Mouse (Mus musculus): ENCODE data around the gene Nr3c2. TPM values are rescaled to one million over a fixed set of nuclear protein-coding genes. Genes with fewer than 3 reads are reported as not detected.

The Nr3c2 gene
- polyA plus RNA-seq, 1 experiment from 2014 or later = 1.2 TPM

- H3K4me1 ChIP-seq = no peaks in the 10 kb centered on the region
- no peak overlapping the region for H3K9ac ChIP-seq
- no peaks in the 10 kb centered on the region for H3K27me3 ChIP-seq
- H3K4me3 ChIP-seq = no peak overlapping the region
- no peaks in the 10 kb centered on the region for H3K9me3 ChIP-seq
- no peak overlapping the region for H3K27ac ChIP-seq
- no peak overlapping the region for H3K4me2 ChIP-seq (replicated peaks)
- ATAC-seq (ENCODE audit: insufficient number of reproducible peaks, insufficient read depth, low FRiP score, low TSS enrichment) = no peak
- 89% methylated on average over 7 of the region's 7 CpGs for WGBS
- H3K36me3 ChIP-seq = no peaks in the 10 kb centered on the region
Measured at GRCm38 (mm10) chr8:77034465-77034829, 135.2 kb downstream of the Nr3c2 start.

DNA sequence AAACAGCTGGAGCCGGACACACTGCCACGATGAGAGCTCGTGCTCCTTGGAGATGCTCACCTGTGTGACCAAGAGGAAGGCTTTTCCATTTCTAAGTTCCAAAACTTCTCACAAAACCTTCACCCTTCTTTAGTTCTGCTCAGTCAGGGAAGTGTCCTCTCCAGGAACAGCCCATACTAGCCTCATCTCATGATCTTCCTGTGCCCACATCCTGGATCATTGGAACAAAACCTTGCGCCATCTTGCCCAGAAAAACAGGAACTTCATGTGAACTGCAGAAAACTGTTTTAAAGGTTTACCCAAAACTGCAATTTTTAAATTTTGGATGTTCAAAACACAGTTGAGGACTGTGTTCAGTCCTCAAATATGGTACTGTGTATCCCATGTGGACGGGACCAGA, 142.0 kb downstream of the Nr3c2 start:
- no peak for ATAC-seq (ENCODE audit: insufficient number of reproducible peaks, insufficient read depth, low FRiP score, low TSS enrichment)

GRCm38 (mm10) chr8:77044849-77045248, 145.6 kb downstream of the Nr3c2 start:
- H3K4me1 ChIP-seq = no peaks in the 10 kb centered on the region
- H3K9me3 ChIP-seq = no peaks in the 10 kb centered on the region
- H3K4me2 ChIP-seq (replicated peaks) = no peak overlapping the region
- no peaks in the 10 kb centered on the region for H3K27me3 ChIP-seq
- 81% methylated on average over 12 of the region's 12 CpGs for WGBS
- H3K27ac ChIP-seq = no peak overlapping the region
- H3K36me3 ChIP-seq = no peaks in the 10 kb centered on the region
- H3K9ac ChIP-seq = no peak overlapping the region
- no peak for ATAC-seq (ENCODE audit: insufficient number of reproducible peaks, insufficient read depth, low FRiP score, low TSS enrichment)
- no peak overlapping the region for H3K4me3 ChIP-seq

More for the DNA sequence above, 142.0 kb downstream of the Nr3c2 start:
- H3K4me1 ChIP-seq = no peaks in the 10 kb centered on the region
- H3K4me2 ChIP-seq (replicated peaks) = no peak overlapping the region
- H3K9ac ChIP-seq = no peak overlapping the region
- H3K27ac ChIP-seq = no peak overlapping the region
- no peaks in the 10 kb centered on the region for H3K36me3 ChIP-seq
- no peaks in the 10 kb centered on the region for H3K9me3 ChIP-seq
- H3K27me3 ChIP-seq = no peaks in the 10 kb centered on the region
- H3K4me3 ChIP-seq = no peak overlapping the region
- WGBS = 92% methylated on average over 5 of the region's 5 CpGs

GRCm38 (mm10) chr8:77045711-77046110, 146.5 kb downstream of the Nr3c2 start:
- no peak for ATAC-seq (ENCODE audit: insufficient number of reproducible peaks, insufficient read depth, low FRiP score, low TSS enrichment)

GRCm38 (mm10) chr8:77046217-77046616, 147.0 kb downstream of the Nr3c2 start:
- Histone ChIP-seq H3K36me3 (no peaks in the 10 kb centered on the region), H3K9me3 (no peaks in the 10 kb centered on the region), H3K4me2 (replicated peaks) (no peak overlapping the region), H3K27ac (no peak overlapping the region), H3K9ac (no peak overlapping the region), H3K4me1 (no peaks in the 10 kb centered on the region), H3K27me3 (no peaks in the 10 kb centered on the region), H3K4me3 (no peak overlapping the region)
- 89% methylated on average over 5 of the region's 5 CpGs for WGBS
- no peak for ATAC-seq (ENCODE audit: insufficient number of reproducible peaks, insufficient read depth, low FRiP score, low TSS enrichment)

More at GRCm38 (mm10) chr8:77045711-77046110, 146.5 kb downstream of the Nr3c2 start:
- Histone ChIP-seq H3K9me3 (no peaks in the 10 kb centered on the region), H3K4me3 (no peak overlapping the region), H3K27me3 (no peaks in the 10 kb centered on the region), H3K36me3 (no peaks in the 10 kb centered on the region), H3K4me2 (replicated peaks) (no peak overlapping the region), H3K9ac (no peak overlapping the region), H3K27ac (no peak overlapping the region), H3K4me1 (no peaks in the 10 kb centered on the region)
- 81% methylated on average over 1 of the region's 1 CpGs for WGBS

DNA sequence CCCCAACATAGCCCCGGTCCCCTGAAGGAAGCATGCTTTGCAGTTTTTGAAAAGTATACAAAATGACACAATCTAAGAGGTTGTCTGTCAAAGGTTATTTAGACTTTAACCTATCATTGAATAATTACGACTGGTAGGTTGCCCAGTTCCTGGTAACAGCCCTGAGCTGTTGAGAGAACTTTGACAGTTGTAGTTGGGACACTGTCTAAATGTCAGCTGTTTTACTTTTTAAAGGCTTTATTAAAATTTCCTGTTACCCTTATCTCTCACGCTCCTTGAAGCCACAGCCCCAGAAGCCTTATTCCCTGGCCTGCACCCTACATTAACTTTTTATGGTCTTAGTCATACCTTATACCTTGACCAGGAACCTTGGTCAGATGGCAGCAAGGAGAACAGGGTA, 147.5 kb downstream of the Nr3c2 start:
- H3K27me3 ChIP-seq = no peaks in the 10 kb centered on the region
- H3K27ac ChIP-seq = no peak overlapping the region
- no peak overlapping the region for H3K4me2 ChIP-seq (replicated peaks)
- no peak overlapping the region for H3K4me3 ChIP-seq
- no peaks in the 10 kb centered on the region for H3K9me3 ChIP-seq
- H3K4me1 ChIP-seq = no peaks in the 10 kb centered on the region
- WGBS = 62% methylated on average over 3 of the region's 3 CpGs
- no peaks in the 10 kb centered on the region for H3K36me3 ChIP-seq
- no peak overlapping the region for H3K9ac ChIP-seq
- ATAC-seq (ENCODE audit: insufficient number of reproducible peaks, insufficient read depth, low FRiP score, low TSS enrichment) = no peak

DNA sequence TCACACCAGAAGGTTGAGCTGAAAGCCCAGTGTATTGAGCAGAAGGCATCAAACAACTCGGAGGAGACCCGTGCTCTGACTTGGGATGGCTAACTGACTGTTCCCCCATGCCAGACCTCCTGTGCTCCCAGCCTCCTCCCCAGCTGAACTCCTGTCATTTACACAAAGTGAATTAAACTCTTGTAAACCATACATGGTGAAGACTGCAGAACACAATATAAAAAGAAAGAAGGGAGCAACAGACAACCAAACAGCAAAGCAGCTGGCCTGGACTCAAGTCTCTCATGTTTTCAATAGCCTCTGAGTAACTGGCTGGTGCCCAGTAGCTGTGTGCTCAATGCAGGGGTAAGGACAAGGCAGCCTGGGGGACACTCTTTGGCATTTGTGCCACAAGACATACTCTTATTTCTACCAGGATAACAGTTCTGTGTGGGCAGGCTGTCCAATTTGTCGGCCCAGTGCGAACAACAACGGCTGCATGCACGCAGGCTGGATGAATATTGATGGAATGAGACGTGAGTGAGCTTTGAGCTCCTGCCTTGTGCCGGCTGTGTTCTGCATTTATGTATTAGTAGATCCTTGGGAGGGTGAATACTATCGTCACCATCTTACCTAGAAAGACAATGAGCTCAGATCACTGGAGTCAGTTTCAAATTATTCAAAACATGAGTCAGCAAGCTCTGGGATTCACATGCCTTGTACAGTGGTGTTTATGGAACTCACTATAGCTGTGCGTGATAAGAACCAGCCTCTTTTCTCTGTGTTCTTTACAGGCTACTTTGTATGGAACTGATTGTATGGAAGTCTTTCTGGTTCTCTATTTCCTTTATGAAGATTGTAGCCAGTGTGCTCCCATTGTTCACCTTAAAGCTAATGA, 152.4 kb downstream of the Nr3c2 start:
- no peak for ATAC-seq (ENCODE audit: insufficient number of reproducible peaks, insufficient read depth, low FRiP score, low TSS enrichment)
- H3K9me3 ChIP-seq = no peaks in the 10 kb centered on the region
- H3K27ac ChIP-seq = no peak overlapping the region
- H3K36me3 ChIP-seq = no peaks in the 10 kb centered on the region
- H3K4me3 ChIP-seq = no peak overlapping the region
- no peak overlapping the region for H3K4me2 ChIP-seq (replicated peaks)
- H3K4me1 ChIP-seq = no peaks in the 10 kb centered on the region
- 84% methylated on average over 10 of the region's 10 CpGs for WGBS
- no peaks in the 10 kb centered on the region for H3K27me3 ChIP-seq
- no peak overlapping the region for H3K9ac ChIP-seq

DNA sequence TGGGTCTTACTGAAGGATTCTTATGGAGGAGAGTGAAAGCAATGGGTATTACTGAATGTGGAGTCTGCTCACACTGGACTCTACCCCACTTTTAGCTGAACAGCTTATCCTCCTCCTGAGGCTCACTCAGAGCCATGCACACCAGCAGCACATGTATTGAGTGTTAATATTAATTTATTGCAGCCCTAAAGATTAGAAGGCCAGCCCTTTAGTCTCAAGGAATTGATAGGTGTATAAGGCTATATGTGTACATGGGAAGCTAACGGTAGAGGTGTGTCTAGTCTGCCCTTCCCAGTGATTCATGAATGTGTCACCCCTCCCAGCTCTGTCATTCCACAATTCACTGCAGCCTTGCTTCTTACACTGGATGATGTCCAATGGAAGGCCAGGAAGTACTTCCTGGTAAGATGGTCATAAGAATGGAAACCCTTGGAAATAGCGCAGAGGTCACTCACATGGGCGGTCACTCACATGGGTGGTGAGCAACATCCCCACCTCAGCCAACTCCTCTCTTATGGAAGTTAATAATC, 156.3 kb downstream of the Nr3c2 start:
- Histone ChIP-seq H3K4me3 (no peak overlapping the region), H3K27me3 (no peaks in the 10 kb centered on the region), H3K9me3 (no peaks in the 10 kb centered on the region), H3K4me2 (replicated peaks) (no peak overlapping the region), H3K9ac (no peak overlapping the region), H3K36me3 (no peaks in the 10 kb centered on the region), H3K4me1 (no peaks in the 10 kb centered on the region), H3K27ac (no peak overlapping the region)
- ATAC-seq (ENCODE audit: insufficient number of reproducible peaks, insufficient read depth, low FRiP score, low TSS enrichment) = no peak
- 95% methylated on average over 3 of the region's 3 CpGs for WGBS

GRCm38 (mm10) chr8:77056853-77057252, 157.6 kb downstream of the Nr3c2 start:
- H3K9me3 ChIP-seq = no peaks in the 10 kb centered on the region
- no peak overlapping the region for H3K4me3 ChIP-seq
- no peaks in the 10 kb centered on the region for H3K4me1 ChIP-seq
- 87% methylated on average over 6 of the region's 6 CpGs for WGBS
- ATAC-seq (ENCODE audit: insufficient number of reproducible peaks, insufficient read depth, low FRiP score, low TSS enrichment) = no peak
- no peaks in the 10 kb centered on the region for H3K27me3 ChIP-seq
- no peak overlapping the region for H3K4me2 ChIP-seq (replicated peaks)
- no peak overlapping the region for H3K9ac ChIP-seq
- no peak overlapping the region for H3K27ac ChIP-seq
- no peaks in the 10 kb centered on the region for H3K36me3 ChIP-seq

DNA sequence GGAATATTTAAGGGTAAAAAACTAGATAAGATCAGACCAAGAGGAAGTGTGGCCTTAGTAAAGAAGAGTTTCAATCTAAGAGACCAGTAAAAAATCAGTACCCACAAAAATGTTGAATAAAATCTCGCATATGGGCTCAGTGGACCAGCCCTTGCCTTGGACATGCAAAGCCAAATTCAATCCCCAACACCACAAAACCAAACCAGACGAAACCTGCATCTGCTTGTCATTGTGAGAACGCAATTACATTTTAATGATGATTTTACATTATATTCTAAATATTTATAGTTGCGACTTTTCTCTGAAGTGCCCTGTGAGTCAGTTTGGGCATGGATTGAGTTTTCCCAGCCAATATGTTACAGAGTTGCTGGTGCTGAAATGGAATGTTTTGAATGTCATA, 183.4 kb downstream of the Nr3c2 start:
- H3K4me2 ChIP-seq (replicated peaks) = no peak overlapping the region
- H3K36me3 ChIP-seq = no peaks in the 10 kb centered on the region
- H3K27me3 ChIP-seq = no peaks in the 10 kb centered on the region
- no peak overlapping the region for H3K27ac ChIP-seq
- H3K4me1 ChIP-seq = no peaks in the 10 kb centered on the region
- H3K4me3 ChIP-seq = no peak overlapping the region
- H3K9me3 ChIP-seq = no peaks in the 10 kb centered on the region
- H3K9ac ChIP-seq = no peak overlapping the region
- 89% methylated on average over 4 of the region's 4 CpGs for WGBS
- ATAC-seq (ENCODE audit: insufficient number of reproducible peaks, insufficient read depth, low FRiP score, low TSS enrichment) = no peak

DNA sequence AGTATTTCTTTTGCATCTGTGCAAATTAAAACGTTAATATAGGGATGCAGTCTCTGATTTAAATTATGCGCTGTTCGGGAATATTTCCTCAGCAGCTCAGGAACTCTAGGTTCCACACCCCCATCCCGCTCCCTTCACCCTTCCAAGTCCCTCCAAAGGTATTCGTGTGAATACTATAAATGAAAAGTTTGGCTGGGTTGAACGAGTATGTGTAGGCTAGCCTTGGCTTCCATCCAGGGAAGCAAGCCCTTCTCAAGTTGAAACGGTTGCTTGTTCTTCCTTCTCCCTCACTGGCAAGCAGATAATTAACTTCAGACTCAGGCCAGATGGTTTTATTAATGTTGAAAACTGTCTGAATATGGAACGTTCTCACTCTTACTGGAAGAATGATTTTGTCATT, 186.8 kb downstream of the Nr3c2 start:
- Histone ChIP-seq H3K4me3 (no peak overlapping the region), H3K4me1 (no peaks in the 10 kb centered on the region), H3K36me3 (no peaks in the 10 kb centered on the region), H3K27ac (no peak overlapping the region), H3K27me3 (no peaks in the 10 kb centered on the region), H3K9me3 (no peaks in the 10 kb centered on the region), H3K4me2 (replicated peaks) (no peak overlapping the region), H3K9ac (no peak overlapping the region)
- no peak for ATAC-seq (ENCODE audit: insufficient number of reproducible peaks, insufficient read depth, low FRiP score, low TSS enrichment)
- WGBS = 64% methylated on average over 8 of the region's 8 CpGs

- Histone ChIP-seq H3K4me2 (replicated peaks) (no peak overlapping the region), H3K9ac (no peak overlapping the region), H3K4me3 (no peak overlapping the region), H3K9me3 (no peaks in the 10 kb centered on the region), H3K27ac (no peak overlapping the region), H3K27me3 (no peaks in the 10 kb centered on the region), H3K36me3 (no peaks in the 10 kb centered on the region), H3K4me1 (no peaks in the 10 kb centered on the region)
- ATAC-seq (ENCODE audit: insufficient number of reproducible peaks, insufficient read depth, low FRiP score, low TSS enrichment) = no peak
- 59% methylated on average over 4 of the region's 4 CpGs for WGBS
Measured at GRCm38 (mm10) chr8:77096721-77097120, 197.5 kb downstream of the Nr3c2 start.
